Mouse (Mus musculus): Measurements from ENCODE around the gene Cntnap4. TPM values are rescaled to one million over a fixed set of nuclear protein-coding genes. Genes with fewer than 3 reads are reported as not detected.

Cntnap4 gene
- polyA plus RNA-seq, 2 experiments = 3.9 TPM

- H3K4me1 ChIP-seq (ENCODE audit: control insufficient read depth, insufficient read depth, low read length) = no peaks in the 10 kb centered on the region
- H3K4me2 ChIP-seq (replicated peaks; ENCODE audit: low read depth, low read length, severe bottlenecking) = no peak overlapping the region
- TF ChIP-seq POLR2A (IDR thresholded peaks at IDR 0.05; ENCODE audit: borderline replicate concordance, extremely low read depth, insufficient read depth, insufficient read length) = no peak
- no peak overlapping the region for H3K27ac ChIP-seq (replicated peaks; ENCODE audit: low read depth, low read length)
- H3K36me3 ChIP-seq (ENCODE audit: control insufficient read depth, insufficient read depth, low read length) = no peaks in the 10 kb centered on the region
- no peak overlapping the region for H3K4me3 ChIP-seq (replicated peaks; ENCODE audit: low read length)
- WGBS = 44% methylated on average over 9 of the region's 9 CpGs
- no peak for DNase-seq (ENCODE audit: low spot score)
- no peak overlapping the region for H3K9ac ChIP-seq (ENCODE audit: low read depth, low read length, severe bottlenecking)
- H3K27me3 ChIP-seq (ENCODE audit: control insufficient read depth, insufficient read depth, low read length) = no peaks in the 10 kb centered on the region
- ATAC-seq (ENCODE audit: low FRiP score, low read depth) = no peak
- H3K9me3 ChIP-seq (ENCODE audit: control insufficient read depth, low read length) = no peaks in the 10 kb centered on the region
These were observed 155.1 kb downstream of the Cntnap4 start for GRCm38 (mm10) chr8:112724918-112725317.

- no peak overlapping the region for H3K4me2 ChIP-seq (replicated peaks; ENCODE audit: low read depth, low read length, severe bottlenecking)
- TF ChIP-seq POLR2A (IDR thresholded peaks at IDR 0.05; ENCODE audit: borderline replicate concordance, extremely low read depth, insufficient read depth, insufficient read length) = no peak
- no peak for ATAC-seq (ENCODE audit: low FRiP score, low read depth)
- no peaks in the 10 kb centered on the region for H3K36me3 ChIP-seq (ENCODE audit: control insufficient read depth, insufficient read depth, low read length)
- no peaks in the 10 kb centered on the region for H3K4me1 ChIP-seq (ENCODE audit: control insufficient read depth, insufficient read depth, low read length)
- no peaks in the 10 kb centered on the region for H3K9me3 ChIP-seq (ENCODE audit: control insufficient read depth, low read length)
- no peak for DNase-seq (ENCODE audit: low spot score)
- H3K27ac ChIP-seq (replicated peaks; ENCODE audit: low read depth, low read length) = no peak overlapping the region
- no peak overlapping the region for H3K9ac ChIP-seq (ENCODE audit: low read depth, low read length, severe bottlenecking)
- H3K27me3 ChIP-seq (ENCODE audit: control insufficient read depth, insufficient read depth, low read length) = no peaks in the 10 kb centered on the region
- WGBS = 91% methylated on average over 15 of the region's 15 CpGs
- no peak overlapping the region for H3K4me3 ChIP-seq (replicated peaks; ENCODE audit: low read length)
These were observed 161.0 kb downstream of the Cntnap4 start for GRCm38 (mm10) chr8:112730583-112731432.

- no peaks in the 10 kb centered on the region for H3K4me1 ChIP-seq (ENCODE audit: control insufficient read depth, insufficient read depth, low read length)
- H3K4me3 ChIP-seq (replicated peaks; ENCODE audit: low read length) = no peak overlapping the region
- H3K27ac ChIP-seq (replicated peaks; ENCODE audit: low read depth, low read length) = no peak overlapping the region
- H3K36me3 ChIP-seq (ENCODE audit: control insufficient read depth, insufficient read depth, low read length) = no peaks in the 10 kb centered on the region
- H3K4me2 ChIP-seq (replicated peaks; ENCODE audit: low read depth, low read length, severe bottlenecking) = no peak overlapping the region
- no peak for TF ChIP-seq POLR2A (IDR thresholded peaks at IDR 0.05; ENCODE audit: borderline replicate concordance, extremely low read depth, insufficient read depth, insufficient read length)
- H3K27me3 ChIP-seq (ENCODE audit: control insufficient read depth, insufficient read depth, low read length) = no peaks in the 10 kb centered on the region
- DNase-seq (ENCODE audit: low spot score) (peak; percentile 47), ATAC-seq (ENCODE audit: low FRiP score, low read depth) (no peak)
- no peak overlapping the region for H3K9ac ChIP-seq (ENCODE audit: low read depth, low read length, severe bottlenecking)
- no peaks in the 10 kb centered on the region for H3K9me3 ChIP-seq (ENCODE audit: control insufficient read depth, low read length)
- 72% methylated on average over 3 of the region's 3 CpGs for WGBS
These were observed 165.7 kb downstream of the Cntnap4 start for GRCm38 (mm10) chr8:112735575-112735974.

GRCm38 (mm10) chr8:112743331-112743730 lies 173.5 kb downstream of the Cntnap4 start:
- DNase-seq (ENCODE audit: low spot score) = no peak
- 89% methylated on average over 4 of the region's 4 CpGs for WGBS
- Histone ChIP-seq H3K4me1 (ENCODE audit: control insufficient read depth, insufficient read depth, low read length) (no peaks in the 10 kb centered on the region), H3K4me3 (replicated peaks; ENCODE audit: low read length) (no peak overlapping the region), H3K27ac (replicated peaks; ENCODE audit: low read depth, low read length) (no peak overlapping the region), H3K9ac (ENCODE audit: low read depth, low read length, severe bottlenecking) (no peak overlapping the region), H3K27me3 (ENCODE audit: control insufficient read depth, insufficient read depth, low read length) (no peaks in the 10 kb centered on the region), H3K4me2 (replicated peaks; ENCODE audit: low read depth, low read length, severe bottlenecking) (no peak overlapping the region), H3K9me3 (ENCODE audit: control insufficient read depth, low read length) (no peaks in the 10 kb centered on the region), H3K36me3 (ENCODE audit: control insufficient read depth, insufficient read depth, low read length) (no peaks in the 10 kb centered on the region)
- ATAC-seq (ENCODE audit: low FRiP score, low read depth) = no peak
- no peak for TF ChIP-seq POLR2A (IDR thresholded peaks at IDR 0.05; ENCODE audit: borderline replicate concordance, extremely low read depth, insufficient read depth, insufficient read length)

GRCm38 (mm10) chr8:112747296-112747695 lies 177.5 kb downstream of the Cntnap4 start:
- ATAC-seq (ENCODE audit: low FRiP score, low read depth) = no peak

More at GRCm38 (mm10) chr8:112747296-112747695, 177.5 kb downstream of the Cntnap4 start:
- no peaks in the 10 kb centered on the region for H3K36me3 ChIP-seq (ENCODE audit: control insufficient read depth, insufficient read depth, low read length)
- TF ChIP-seq POLR2A (IDR thresholded peaks at IDR 0.05; ENCODE audit: borderline replicate concordance, extremely low read depth, insufficient read depth, insufficient read length) = no peak
- no peak overlapping the region for H3K27ac ChIP-seq (replicated peaks; ENCODE audit: low read depth, low read length)
- H3K4me1 ChIP-seq (ENCODE audit: control insufficient read depth, insufficient read depth, low read length) = no peaks in the 10 kb centered on the region
- no peak overlapping the region for H3K4me3 ChIP-seq (replicated peaks; ENCODE audit: low read length)
- 88% methylated on average over 5 of the region's 5 CpGs for WGBS
- no peak for DNase-seq (ENCODE audit: low spot score)
- H3K9me3 ChIP-seq (ENCODE audit: control insufficient read depth, low read length) = no peaks in the 10 kb centered on the region
- no peak overlapping the region for H3K9ac ChIP-seq (ENCODE audit: low read depth, low read length, severe bottlenecking)
- no peak overlapping the region for H3K4me2 ChIP-seq (replicated peaks; ENCODE audit: low read depth, low read length, severe bottlenecking)
- no peaks in the 10 kb centered on the region for H3K27me3 ChIP-seq (ENCODE audit: control insufficient read depth, insufficient read depth, low read length)
